Mouse (Mus musculus) lung, postnatal 0 days (tissue): ENCODE results near the gene Myo5c. TPM values are rescaled to one million over a fixed set of nuclear protein-coding genes. Genes with fewer than 3 reads are reported as not detected.

Source experiments
- ATAC-seq: fragments of 200-750 bp; cut with Nextera tagmentation; 2 replicates; pipeline ENCODE4 v1.8.0; 2017; ENCODE audit warnings: moderate library complexity
- DNase-seq: peaks from one replicate; pipeline ENCODE4 v3.0.0-alpha.2; 2016; ENCODE audit warnings: low spot score
- H3K27ac ChIP-seq: fragments of 300-500 bp; sonication (generic); 2 replicates; pipeline ENCODE4 v1.5.1; 2014; ENCODE audit warnings: antibody characterized with exemption, mild to moderate bottlenecking, low read length, mixed read lengths
- H3K27me3 ChIP-seq: fragments of 300-500 bp; sonication (generic); replicated peaks from 2 replicates; pipeline ENCODE4 v1.6.1; 2014; ENCODE audit warnings: low read length, mixed read lengths; ENCODE audit not compliant: insufficient read depth
- H3K36me3 ChIP-seq: fragments of 300-500 bp; sonication (generic); 2 replicates; pipeline ENCODE4 v1.6.1; 2014; ENCODE audit warnings: low read length, mixed read lengths; ENCODE audit not compliant: insufficient read depth
- H3K4me1 ChIP-seq: fragments of 300-500 bp; sonication (generic); 2 replicates; pipeline ENCODE4 v1.6.1; 2014; ENCODE audit warnings: antibody characterized with exemption, low read depth, low read length, mixed read lengths; ENCODE audit not compliant: insufficient read depth
- H3K4me2 ChIP-seq: fragments of 300-500 bp; sonication (generic); replicated peaks from 2 replicates; pipeline ENCODE4 v1.6.1; 2014; ENCODE audit warnings: low read depth, mild to moderate bottlenecking, low read length, moderate library complexity, mixed read lengths
- H3K4me3 ChIP-seq: fragments of 300-500 bp; sonication (generic); 2 replicates; pipeline ENCODE4 v1.5.1; 2014; ENCODE audit warnings: low read depth, low read length
- H3K9ac ChIP-seq: fragments of 300-500 bp; sonication (generic); replicated peaks from 2 replicates; pipeline ENCODE4 v1.6.1; 2014; ENCODE audit warnings: low read depth, mild to moderate bottlenecking
- H3K9me3 ChIP-seq: fragments of 300-500 bp; sonication (generic); 2 replicates; pipeline ENCODE4 v1.6.1; 2016; ENCODE audit warnings: low read length, mixed read lengths
- CTCF ChIP-seq: IDR thresholded peaks from 2 replicates; pipeline ENCODE4 v1.5.1; 2016; ENCODE audit warnings: antibody characterized with exemption, mild to moderate bottlenecking
- EP300 ChIP-seq: IDR thresholded peaks from 2 replicates; pipeline ENCODE4 v1.6.1; 2016; ENCODE audit warnings: antibody characterized with exemption, mild to moderate bottlenecking, control low read depth
- whole genome bisulfite sequencing: fragments of 180-500 bp; shearing (Covaris S2); extraction: QIAGEN DNeasy Blood & Tissue Kit; methylation state at CpG from one replicate; pipeline ENCODE4 v1.1.7; 2014; 5-methylcytosine and 5-hydroxymethylcytosine counted together
- polyA plus RNA-seq: library from polyadenylated mRNA; unstranded; fragments of >200 nt; fragmentation: Nextera tagmentation; extraction: Ambion mirVana; gene quantifications from 2 replicates; pipeline ENCODE4 v1.2.1, GENCODE M21; 2015

The Myo5c gene
- polyA plus RNA-seq, 1 experiment from 2014 or later, result 35.0 TPM

DNA sequence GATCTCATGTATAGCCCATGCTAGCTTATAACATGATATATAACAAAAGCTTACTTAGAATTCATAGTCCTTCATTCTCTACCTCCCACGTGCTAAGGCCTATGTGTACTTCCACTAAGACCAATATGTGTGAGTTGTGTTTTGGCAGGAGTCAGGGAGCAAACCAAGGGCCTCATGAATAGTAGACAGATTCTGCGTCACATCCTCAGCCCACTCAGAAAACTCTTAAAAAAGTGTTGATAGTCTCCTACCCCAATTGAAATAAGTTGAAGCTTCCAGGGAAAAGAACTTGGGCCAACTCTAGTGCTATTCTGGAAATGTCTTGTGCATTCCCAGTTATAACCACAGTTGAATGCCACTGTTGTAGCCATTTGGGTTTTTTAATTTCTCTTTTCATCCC, 29.8 kb upstream of the Myo5c start:
- 90% methylated on average over 2 of the region's 2 CpGs for WGBS
- Histone ChIP-seq H3K4me2 (no peak overlapping the region), H3K4me1 (no peaks in the 10 kb centered on the region), H3K4me3 (no peak overlapping the region), H3K27ac (no peak overlapping the region), H3K36me3 (no peaks in the 10 kb centered on the region), H3K9ac (no peak overlapping the region), H3K27me3 (no peaks in the 10 kb centered on the region), H3K9me3 (no peaks in the 10 kb centered on the region)
- no peak for DNase-seq
- no peak for TF ChIP-seq EP300
- TF ChIP-seq CTCF, result no peak
- ATAC-seq, result no peak

DNA sequence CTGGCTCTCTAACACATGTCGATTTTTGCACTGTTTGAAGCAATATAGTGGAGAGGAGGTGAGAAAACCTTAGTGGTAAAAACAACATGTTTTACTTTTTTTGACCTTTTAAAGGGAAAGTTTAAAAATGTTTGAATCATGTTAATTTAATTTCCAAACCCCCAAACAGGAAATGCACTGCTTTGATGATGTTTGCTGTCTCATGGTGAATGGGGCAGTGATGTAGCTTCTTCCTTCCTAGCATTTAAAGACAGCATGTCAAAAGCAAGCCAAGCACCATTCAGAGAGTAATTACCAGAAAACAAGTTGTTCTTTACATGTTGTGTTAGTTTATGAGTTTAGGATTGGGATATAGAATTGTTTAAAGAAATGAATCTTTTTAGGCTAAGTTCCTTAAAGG, 22.6 kb upstream of the Myo5c start:
- DNase-seq, result no peak
- Histone ChIP-seq H3K4me1 (no peaks in the 10 kb centered on the region), H3K4me2 (no peak overlapping the region), H3K36me3 (no peaks in the 10 kb centered on the region), H3K9me3 (no peaks in the 10 kb centered on the region), H3K27me3 (no peaks in the 10 kb centered on the region), H3K27ac (no peak overlapping the region), H3K4me3 (no peak overlapping the region), H3K9ac (no peak overlapping the region)
- 85% methylated on average over 1 of the region's 1 CpGs for WGBS
- TF ChIP-seq CTCF (no peak), EP300 (no peak)
- no peak for ATAC-seq

DNA sequence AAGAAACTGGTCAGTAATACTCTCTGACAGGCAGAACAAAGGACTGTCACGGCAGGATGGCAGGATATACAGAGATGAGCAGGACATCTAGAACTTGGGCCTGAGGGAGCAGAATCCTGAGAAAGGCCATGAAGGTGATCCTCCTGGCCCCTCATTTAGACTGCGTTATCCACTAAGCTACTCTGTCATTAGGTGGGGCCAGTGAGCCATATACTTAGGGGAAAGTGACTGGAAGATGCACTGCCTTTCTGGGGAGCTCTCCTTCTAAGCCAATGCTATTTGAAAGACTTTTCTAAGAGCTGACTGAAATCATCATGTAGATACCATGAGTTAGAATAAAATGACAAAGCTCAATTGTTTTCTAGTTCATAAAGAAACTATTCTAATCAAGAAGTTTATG, 21.6 kb upstream of the Myo5c start:
- Histone ChIP-seq H3K27me3 (no peaks in the 10 kb centered on the region), H3K4me3 (no peak overlapping the region), H3K9ac (no peak overlapping the region), H3K36me3 (no peaks in the 10 kb centered on the region), H3K4me1 (no peaks in the 10 kb centered on the region), H3K4me2 (no peak overlapping the region), H3K9me3 (no peaks in the 10 kb centered on the region), H3K27ac (no peak overlapping the region)
- TF ChIP-seq CTCF (peak; percentile 64), EP300 (no peak)
- no peak; the same call in 1 of the 2 replicates for ATAC-seq
- WGBS, result 71% methylated on average over 2 of the region's 2 CpGs
- DNase-seq, result peak; percentile 46

- Histone ChIP-seq H3K9me3 (no peaks in the 10 kb centered on the region), H3K36me3 (no peaks in the 10 kb centered on the region), H3K27ac (no peak overlapping the region), H3K27me3 (no peaks in the 10 kb centered on the region), H3K4me3 (no peak overlapping the region), H3K4me1 (no peaks in the 10 kb centered on the region), H3K9ac (no peak overlapping the region), H3K4me2 (no peak overlapping the region)
- ATAC-seq, result no peak
- DNase-seq, result no peak
- WGBS, result 90% methylated on average over 11 of the region's 11 CpGs
- no peak for TF ChIP-seq EP300
- TF ChIP-seq CTCF, result no peak
Measured at GRCm38 (mm10) chr9:75214743-75215413, 16.9 kb upstream of the Myo5c start.

DNA sequence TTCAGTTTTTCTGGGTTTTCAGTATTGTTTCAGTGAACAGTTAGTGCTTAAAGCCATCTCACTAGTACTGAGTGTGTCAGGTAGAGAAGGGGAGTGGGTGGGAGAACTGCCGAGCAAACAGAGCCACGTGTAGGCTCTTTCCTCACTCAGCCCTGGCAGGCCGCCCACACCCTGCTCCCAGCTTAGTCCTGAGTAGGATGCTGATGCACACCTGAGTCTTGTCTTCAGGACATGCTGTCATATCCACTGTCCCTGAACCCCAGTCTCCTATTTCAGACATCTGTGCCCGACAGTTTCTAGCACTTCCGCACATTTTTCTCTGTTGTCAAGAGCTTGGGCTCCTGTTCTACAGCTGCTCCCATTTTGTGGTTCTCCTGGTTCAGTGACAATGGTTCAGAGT, 11.9 kb upstream of the Myo5c start:
- 53% methylated on average over 5 of the region's 5 CpGs for WGBS
- Histone ChIP-seq H3K9ac (no peak overlapping the region), H3K4me1 (no peaks in the 10 kb centered on the region), H3K27ac (no peak overlapping the region), H3K27me3 (no peaks in the 10 kb centered on the region), H3K36me3 (no peaks in the 10 kb centered on the region), H3K9me3 (no peaks in the 10 kb centered on the region), H3K4me3 (no peak overlapping the region), H3K4me2 (no peak overlapping the region)
- no peak for ATAC-seq
- no peak for DNase-seq
- TF ChIP-seq CTCF, result no peak
- TF ChIP-seq EP300, result no peak

DNA sequence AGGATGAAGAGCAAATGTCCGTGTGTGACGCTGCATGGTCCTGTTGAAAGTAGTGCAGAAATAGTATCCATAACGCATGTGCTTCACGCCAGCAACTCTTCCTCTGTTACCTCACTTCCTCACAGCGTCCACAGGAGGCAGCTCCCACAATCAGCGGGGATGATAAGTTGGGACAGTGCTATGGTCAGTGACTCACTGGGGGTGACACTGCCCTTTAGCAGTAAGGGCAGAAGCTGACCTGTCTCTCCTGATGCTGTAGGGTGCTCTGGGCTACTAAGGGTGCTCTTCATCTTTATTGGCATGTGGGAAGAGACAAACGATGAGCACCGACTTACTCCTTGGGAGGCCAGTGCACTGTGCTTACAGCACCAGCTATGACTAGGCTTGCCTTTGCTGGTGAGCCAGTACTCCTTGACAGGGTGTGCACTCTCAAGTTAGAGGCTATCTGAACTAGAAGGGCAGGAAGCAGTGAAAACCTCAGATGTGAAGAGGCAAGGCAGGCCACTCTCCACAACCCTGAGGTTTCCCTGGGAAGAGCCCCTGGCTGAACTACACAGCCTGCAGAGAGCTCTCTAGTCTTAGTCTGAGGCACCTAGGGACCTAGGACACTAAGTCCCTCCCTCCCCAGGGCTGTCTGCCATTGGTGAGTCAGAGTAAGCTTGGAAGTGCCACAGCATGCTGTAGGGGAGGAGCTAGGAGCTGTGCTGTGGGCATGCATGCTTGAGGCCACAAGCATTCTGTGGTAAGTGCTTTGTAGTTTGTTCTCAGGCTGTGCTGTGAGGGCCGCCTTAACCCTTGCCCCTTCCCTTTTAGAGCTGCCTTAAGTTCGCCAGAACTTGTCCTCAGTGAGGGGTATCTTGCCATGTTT, 10.2 kb upstream of the Myo5c start:
- no peaks in the 10 kb centered on the region for H3K27me3 ChIP-seq
- H3K36me3 ChIP-seq, result no peaks in the 10 kb centered on the region
- no peaks in the 10 kb centered on the region for H3K9me3 ChIP-seq
- DNase-seq, result peak; percentile 90
- WGBS, result 55% methylated on average over 10 of the region's 10 CpGs
- H3K9ac ChIP-seq, result no peak overlapping the region
- TF ChIP-seq EP300 (no peak), CTCF (no peak)
- peak overlapping the region; percentile 47; the same call in 1 of the 2 replicates for H3K27ac ChIP-seq
- no peak overlapping the region for H3K4me2 ChIP-seq
- peak; percentile 99 for ATAC-seq
- H3K4me1 ChIP-seq, result no peaks in the 10 kb centered on the region
- H3K4me3 ChIP-seq, result no peak overlapping the region
